Comparison of ENCODE assay signal across 8 mouse cellular contexts in the genomic region with DNA sequence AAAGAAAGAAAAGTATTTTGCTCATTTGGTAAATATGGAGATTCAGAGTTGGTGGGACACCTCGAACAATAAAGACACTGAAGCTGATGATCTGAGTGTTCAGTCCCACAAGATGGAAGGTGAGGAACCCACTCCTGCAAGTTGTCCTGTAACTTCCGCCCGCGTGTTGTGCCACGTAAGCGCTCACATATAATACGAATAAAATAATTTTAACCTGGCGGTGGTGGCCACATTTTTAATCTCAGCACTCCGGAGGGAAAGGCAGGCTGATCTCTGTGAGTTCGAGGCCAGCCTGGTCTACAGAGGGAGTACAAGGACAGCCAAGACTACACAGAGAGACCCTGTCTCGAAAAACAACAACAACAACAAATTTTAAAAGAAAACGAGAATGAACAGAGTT. TPM values are rescaled to one million over a fixed set of nuclear protein-coding genes. Genes with fewer than 3 reads are reported as not detected.
DNase-seq lines count a peak whose midpoint lies in the region; ATAC-seq and TF ChIP-seq lines count a peak whose summit lies in the region.

No protein-coding gene starts in this region.

- H3K4me3 ChIP-seq in lung, adult 2 months (replicated peaks; ENCODE audit: extremely low read depth, low read depth, low read length) = peak overlapping the region; percentile 91
- H3K4me3 ChIP-seq in embryonic facial prominence, embryonic 14.5 days (ENCODE audit: low read depth, low read length) = peak overlapping the region; percentile 94
- H3K4me3 ChIP-seq in intestine, embryonic 14.5 days (ENCODE audit: low read depth, low read length) = peak overlapping the region; percentile 87
- H3K4me3 ChIP-seq in neural tube, embryonic 12.5 days = peak overlapping the region; percentile 95

- 58% methylated on average over 12 of the region's 12 CpGs for WGBS in lung, adult 2 months
- 52% methylated on average over 12 of the region's 12 CpGs for WGBS in embryonic facial prominence, embryonic 14.5 days
- 54% methylated on average over 12 of the region's 12 CpGs for WGBS in intestine, embryonic 14.5 days
- WGBS in neural tube, embryonic 12.5 days = 52% methylated on average over 12 of the region's 12 CpGs

- H3K4me2 ChIP-seq in embryonic facial prominence, embryonic 14.5 days (ENCODE audit: low read depth, low read length) = peak overlapping the region; percentile 77
- peak overlapping the region; percentile 52 for H3K4me2 ChIP-seq in intestine, embryonic 14.5 days (ENCODE audit: low read length)
- H3K4me2 ChIP-seq in neural tube, embryonic 12.5 days (replicated peaks) = peak overlapping the region; percentile 91

- peak overlapping the region; percentile 82; the same call in 1 of the 2 replicates for H3K27ac ChIP-seq in embryonic facial prominence, embryonic 14.5 days (replicated peaks; ENCODE audit: low read depth, low read length)
- H3K27ac ChIP-seq in intestine, embryonic 14.5 days (ENCODE audit: low read depth) = peak overlapping the region; percentile 66; the same call in 1 of the 2 replicates
- no peak overlapping the region for H3K27ac ChIP-seq in neural tube, embryonic 12.5 days

- TF ChIP-seq POLR2A in lung, adult 2 months (IDR thresholded peaks at IDR 0.05; ENCODE audit: borderline replicate concordance, extremely low read depth, low read depth, low read length) = no peak

- H3K9ac ChIP-seq in embryonic facial prominence, embryonic 14.5 days (ENCODE audit: low read depth, low read length) = peak overlapping the region; percentile 90
- peak overlapping the region; percentile 72 for H3K9ac ChIP-seq in intestine, embryonic 14.5 days (ENCODE audit: low read length)
- H3K9ac ChIP-seq in neural tube, embryonic 12.5 days = peak overlapping the region; percentile 89; the same call in 1 of the 2 replicates

- H3K4me1 ChIP-seq in lung, adult 2 months (ENCODE audit: control insufficient read depth, insufficient read depth, low read length) = peaks cover 5% of the 10 kb centered on the region; the same call in 1 of the 2 replicates
- peaks cover 10% of the 10 kb centered on the region for H3K4me1 ChIP-seq in embryonic facial prominence, embryonic 14.5 days (ENCODE audit: control insufficient read depth, insufficient read depth, low read length)
- peaks cover 19% of the 10 kb centered on the region for H3K4me1 ChIP-seq in intestine, embryonic 14.5 days (replicated peaks; ENCODE audit: control insufficient read depth, insufficient read depth, low read length)
- H3K4me1 ChIP-seq in neural tube, embryonic 12.5 days = peaks cover 17% of the 10 kb centered on the region

- no peak for TF ChIP-seq CTCF in lung, adult 2 months (IDR thresholded peaks at IDR 0.05; ENCODE audit: insufficient read depth, low read length)

- H3K36me3 ChIP-seq in embryonic facial prominence, embryonic 14.5 days (ENCODE audit: control insufficient read depth, insufficient read depth, low read length) = peaks cover 10% of the 10 kb centered on the region; the same call in 1 of the 2 replicates
- 0 out of 2 replicates have a peak, but pooled peaks cover 11% of the 10 kb centered on the region for H3K36me3 ChIP-seq in intestine, embryonic 14.5 days (ENCODE audit: control insufficient read depth, insufficient read depth, low read length)
- H3K36me3 ChIP-seq in neural tube, embryonic 12.5 days = peaks cover 3% of the 10 kb centered on the region; the same call in 1 of the 2 replicates

- no peaks in the 10 kb centered on the region for H3K27me3 ChIP-seq in embryonic facial prominence, embryonic 14.5 days (replicated peaks; ENCODE audit: control insufficient read depth, insufficient read depth, low read length)
- H3K27me3 ChIP-seq in intestine, embryonic 14.5 days (replicated peaks; ENCODE audit: control insufficient read depth, insufficient read depth, low read length) = no peaks in the 10 kb centered on the region
- no peaks in the 10 kb centered on the region for H3K27me3 ChIP-seq in neural tube, embryonic 12.5 days (replicated peaks)

- no peaks in the 10 kb centered on the region for H3K9me3 ChIP-seq in embryonic facial prominence, embryonic 14.5 days (ENCODE audit: control insufficient read depth, low read length)
- no peaks in the 10 kb centered on the region for H3K9me3 ChIP-seq in intestine, embryonic 14.5 days (ENCODE audit: control insufficient read depth, low read length)
- H3K9me3 ChIP-seq in neural tube, embryonic 12.5 days = no peaks in the 10 kb centered on the region

- no peak; the same call in 1 of the 2 replicates for ATAC-seq in embryonic facial prominence, embryonic 14.5 days (ENCODE audit: low read depth)
- ATAC-seq in intestine, embryonic 14.5 days (replicated peaks; ENCODE audit: low FRiP score, low TSS enrichment, low read depth) = no peak; the same call in 1 of the 2 replicates
- peak; percentile 29 for ATAC-seq in neural tube, embryonic 12.5 days (ENCODE audit: low FRiP score, low read depth)

- DNase-seq in lung, adult 2 months = no peak
- DNase-seq in lung, postnatal 14 days = no peak
- DNase-seq in embryonic facial prominence, embryonic 14.5 days (ENCODE audit: low spot score) = no peak
- DNase-seq in intestine, embryonic 14.5 days (ENCODE audit: low spot score) = no peak
- no peak for DNase-seq in spleen, postnatal 4 days (ENCODE audit: low spot score in 2 of 2)
- DNase-seq in adrenal gland, postnatal 10 days = no peak
- DNase-seq in kidney, adult 18-20 months = no peak

RNA-seq across cellular contexts. Expression of gene Brk1, which starts 0.6 kb away (rescaled TPM):
- 101 and 184 TPM in 2 replicates for polyA plus RNA-seq in lung, adult 2 months (2012; rRNA removed)
- polyA plus RNA-seq in embryonic facial prominence, embryonic 14.5 days (2014; fragmentation: Nextera tagmentation; extraction: Ambion mirVana) = 233 and 249 TPM in 2 replicates
- 238 and 245 TPM in 2 replicates for polyA plus RNA-seq in intestine, embryonic 14.5 days (2014; fragmentation: Nextera tagmentation; extraction: Ambion mirVana)
- polyA plus RNA-seq in neural tube, embryonic 12.5 days (2016; fragmentation: Nextera tagmentation; extraction: Ambion mirVana) = 206 and 219 TPM in 2 replicates
- total RNA-seq in adrenal gland, postnatal 10 days (2021) = 100 to 1,000 TPM; 139 to 159 TPM

RNA-seq across cellular contexts. Expression of gene Fancd2os, which starts 3.5 kb away (rescaled TPM):
- not detected in 2 replicates for polyA plus RNA-seq in lung, adult 2 months (2012; rRNA removed)
- polyA plus RNA-seq in embryonic facial prominence, embryonic 14.5 days (2014; fragmentation: Nextera tagmentation; extraction: Ambion mirVana) = not detected in 2 replicates
- 0.20 and 0.22 TPM in 2 replicates for polyA plus RNA-seq in intestine, embryonic 14.5 days (2014; fragmentation: Nextera tagmentation; extraction: Ambion mirVana)
- 0.19 TPM in 1 of 2 replicates, not detected in the other for polyA plus RNA-seq in neural tube, embryonic 12.5 days (2016; fragmentation: Nextera tagmentation; extraction: Ambion mirVana)
- total RNA-seq in adrenal gland, postnatal 10 days (2021) = not detected

RNA-seq across cellular contexts. Expression of gene Vhl, which starts 19.8 kb away (rescaled TPM):
- 16.5 and 25.9 TPM in 2 replicates for polyA plus RNA-seq in lung, adult 2 months (2012; rRNA removed)
- polyA plus RNA-seq in embryonic facial prominence, embryonic 14.5 days (2014; fragmentation: Nextera tagmentation; extraction: Ambion mirVana) = 48.7 and 53.0 TPM in 2 replicates
- 41.6 and 45.1 TPM in 2 replicates for polyA plus RNA-seq in intestine, embryonic 14.5 days (2014; fragmentation: Nextera tagmentation; extraction: Ambion mirVana)
- 64.8 and 65.3 TPM in 2 replicates for polyA plus RNA-seq in neural tube, embryonic 12.5 days (2016; fragmentation: Nextera tagmentation; extraction: Ambion mirVana)
- total RNA-seq in adrenal gland, postnatal 10 days (2021) = 10 to 100 TPM; 24.7 to 26.3 TPM

RNA-seq across cellular contexts. Expression of gene Irak2, which starts 34.3 kb away (rescaled TPM):
- 48.8 and 53.8 TPM in 2 replicates for polyA plus RNA-seq in lung, adult 2 months (2012; rRNA removed)
- polyA plus RNA-seq in embryonic facial prominence, embryonic 14.5 days (2014; fragmentation: Nextera tagmentation; extraction: Ambion mirVana) = 2.2 and 2.5 TPM in 2 replicates
- 5.7 and 8.2 TPM in 2 replicates for polyA plus RNA-seq in intestine, embryonic 14.5 days (2014; fragmentation: Nextera tagmentation; extraction: Ambion mirVana)
- 3.1 and 4.1 TPM in 2 replicates for polyA plus RNA-seq in neural tube, embryonic 12.5 days (2016; fragmentation: Nextera tagmentation; extraction: Ambion mirVana)
- total RNA-seq in adrenal gland, postnatal 10 days (2021) = 10 to 100 TPM; 15.8 to 23.3 TPM
